Mouse (Mus musculus): Measurements from ENCODE around the gene Rab34.

Rab34 gene

DNA sequence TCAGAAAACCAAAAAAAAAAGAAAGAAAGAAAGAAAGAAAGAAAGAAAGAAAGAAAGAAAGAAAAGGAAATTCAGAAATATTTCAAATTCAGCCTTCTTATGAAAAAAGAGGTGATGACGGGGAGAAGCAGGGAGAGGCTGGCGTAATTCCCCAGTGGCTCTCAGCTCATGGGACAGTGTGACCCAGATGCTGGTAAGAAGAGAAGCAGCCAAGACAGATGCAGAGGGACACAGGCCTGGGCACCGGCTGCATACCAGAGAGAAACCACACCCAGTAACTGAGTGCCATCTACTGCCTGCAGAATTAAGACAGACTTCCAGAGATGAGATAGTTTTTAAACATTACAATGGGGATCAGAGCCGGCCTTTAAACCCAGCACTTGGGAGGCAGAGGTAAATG, 35.4 kb downstream of the Rab34 start:
- no peak for DNase-seq

GRCm38 (mm10) chr11:78231518-78231917, 43.3 kb downstream of the Rab34 start:
- no peak for DNase-seq

DNA sequence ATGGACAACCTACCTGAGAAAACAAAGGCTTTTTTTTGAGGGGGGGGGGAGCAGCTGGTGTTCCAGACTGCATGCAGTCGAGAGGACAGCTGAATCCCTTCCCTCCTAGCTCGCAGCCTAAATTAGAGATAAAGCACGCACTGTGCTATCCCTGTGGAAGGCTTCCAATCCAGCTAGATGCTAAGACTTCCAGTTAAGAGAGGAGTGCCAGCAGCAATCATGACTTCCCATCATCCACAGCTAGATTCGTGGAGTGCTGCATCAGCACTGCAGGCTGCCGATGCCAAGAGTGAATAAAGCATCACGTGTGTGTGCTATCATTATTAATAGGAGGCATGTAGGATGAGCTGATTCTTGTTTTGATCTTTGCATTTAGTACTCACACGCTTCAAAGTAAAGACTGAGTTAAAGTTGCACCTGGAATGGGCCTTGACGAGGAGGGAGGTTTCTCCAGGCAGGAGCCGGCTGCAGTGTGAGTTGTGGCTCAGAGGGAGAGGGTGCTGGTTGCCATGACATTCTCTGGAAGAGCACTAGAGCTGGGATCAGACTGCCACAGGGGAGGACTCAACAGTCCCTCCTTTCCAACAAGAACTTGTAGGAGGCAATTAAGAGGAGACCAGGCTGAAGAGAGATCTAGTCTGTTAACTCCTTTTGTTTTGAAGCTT, 52.1 kb downstream of the Rab34 start:
- DNase-seq = no peak

All from thymus, postnatal 25 days (tissue).